23 mouse cellular contexts compared by ENCODE assay signal in genomic region chr2:129894906-129895305, GRCm38 (mm10).
DNase-seq lines count a peak whose midpoint lies in the region; ATAC-seq lines count a peak whose summit lies in the region.
"Had no signal": no experiment of that assay in that cellular context is flagged by ENCODE, and none has a peak within 500 bp of the region (broad histone marks: within the 10 kb centered on the region; RNA-seq: fewer than 3 reads in every experiment).

No protein-coding gene starts in this region.

- 0 out of 2 replicates have a peak overlapping the region, but pooled peaks have one; percentile 31 for H3K27ac ChIP-seq in forebrain, embryonic 10.5 days
- H3K27ac ChIP-seq in forebrain, embryonic 15.5 days (replicated peaks): no peak overlapping the region
- no peak overlapping the region for H3K27ac ChIP-seq in midbrain, embryonic 11.5 days (ENCODE audit: low read depth, low read length)
- H3K27ac ChIP-seq in midbrain, embryonic 13.5 days: no peak overlapping the region
- H3K27ac ChIP-seq: forebrain, embryonic 12.5 days; gastrocnemius, adult 2 months; heart, adult 2 months; heart, embryonic 10.5 days; heart, embryonic 13.5 days; hindbrain, embryonic 12.5 days; hindbrain, embryonic 15.5 days had no signal

- WGBS in forebrain, embryonic 10.5 days: 79% methylated on average over 8 of the region's 8 CpGs
- 57% methylated on average over 8 of the region's 8 CpGs for WGBS in forebrain, embryonic 15.5 days
- 79% methylated on average over 8 of the region's 8 CpGs for WGBS in midbrain, embryonic 11.5 days
- WGBS in midbrain, embryonic 13.5 days: 72% methylated on average over 8 of the region's 8 CpGs

- DNase-seq in forebrain, embryonic 10.5 days (ENCODE audit: extremely low spot score, low spot score): no peak
- DNase-seq in midbrain, embryonic 11.5 days (ENCODE audit: low spot score, missing footprints): peak; percentile 62
- DNase-seq in frontal cortex, postnatal 14 days (ENCODE audit: low spot score in 2 of 2): no peak
- DNase-seq: adrenal gland, adult 8-10 months; adrenal gland, postnatal 25 days; cerebellum, adult 18-20 months; cerebellum, adult 9-10 months; cerebellum, postnatal 14 days; gastrocnemius, adult 2 months; gastrocnemius, postnatal 14 days; heart, adult 2 months; heart, postnatal 14 days had no signal

- no peaks in the 10 kb centered on the region for H3K27me3 ChIP-seq in forebrain, embryonic 10.5 days (ENCODE audit: poor library complexity, severe bottlenecking)
- H3K27me3 ChIP-seq in forebrain, embryonic 15.5 days: no peaks in the 10 kb centered on the region
- no peaks in the 10 kb centered on the region for H3K27me3 ChIP-seq in midbrain, embryonic 11.5 days (ENCODE audit: control insufficient read depth, insufficient read depth, low read length)
- H3K27me3 ChIP-seq in midbrain, embryonic 13.5 days: no peaks in the 10 kb centered on the region
- peaks cover 46% of the 10 kb centered on the region for H3K27me3 ChIP-seq in megakaryocyte, embryonic 14.5 days (replicated peaks)
- H3K27me3 ChIP-seq: forebrain, embryonic 12.5 days; heart, embryonic 13.5 days; hindbrain, embryonic 12.5 days; hindbrain, embryonic 15.5 days had no signal

- peaks cover 6% of the 10 kb centered on the region for H3K4me1 ChIP-seq in forebrain, embryonic 10.5 days
- H3K4me1 ChIP-seq in forebrain, embryonic 15.5 days: peaks cover 3% of the 10 kb centered on the region; the same call in 1 of the 2 replicates
- H3K4me1 ChIP-seq in midbrain, embryonic 11.5 days (ENCODE audit: control insufficient read depth, insufficient read depth, low read length): no peaks in the 10 kb centered on the region
- no peaks in the 10 kb centered on the region for H3K4me1 ChIP-seq in midbrain, embryonic 13.5 days (replicated peaks)
- H3K4me1 ChIP-seq in megakaryocyte, embryonic 14.5 days: peaks cover 21% of the 10 kb centered on the region
- H3K4me1 ChIP-seq: forebrain, embryonic 12.5 days; heart, embryonic 10.5 days had no signal

- H3K9ac ChIP-seq in forebrain, embryonic 15.5 days (replicated peaks): no peak overlapping the region
- no peak overlapping the region for H3K9ac ChIP-seq in midbrain, embryonic 11.5 days (ENCODE audit: low read length)
- H3K9ac ChIP-seq in midbrain, embryonic 13.5 days (replicated peaks): no peak overlapping the region
- H3K9ac ChIP-seq: forebrain, embryonic 12.5 days; heart, embryonic 13.5 days; hindbrain, embryonic 12.5 days; hindbrain, embryonic 15.5 days had no signal

- no peak for ATAC-seq in forebrain, embryonic 15.5 days (replicated peaks)
- ATAC-seq in midbrain, embryonic 11.5 days (ENCODE audit: low FRiP score): no peak
- no peak for ATAC-seq in midbrain, embryonic 13.5 days
- ATAC-seq in erythroid progenitor cell, adult 5-6 weeks (replicated peaks; ENCODE audit: low FRiP score, poor library complexity, severe bottlenecking): no peak
- ATAC-seq: activated CD4-positive, CD25-positive, alpha-beta regulatory T cell, adult 4 months; forebrain, embryonic 16.5 days had no signal

- no peak overlapping the region for H3K4me3 ChIP-seq in forebrain, embryonic 10.5 days
- H3K4me3 ChIP-seq in forebrain, embryonic 15.5 days: no peak overlapping the region
- H3K4me3 ChIP-seq in midbrain, embryonic 11.5 days (ENCODE audit: low read depth, low read length): no peak overlapping the region
- no peak overlapping the region for H3K4me3 ChIP-seq in midbrain, embryonic 13.5 days (replicated peaks)
- peak overlapping the region; percentile 14 for H3K4me3 ChIP-seq in megakaryocyte, embryonic 14.5 days (replicated peaks)
- H3K4me3 ChIP-seq: forebrain, embryonic 12.5 days; gastrocnemius, adult 2 months; heart, adult 2 months; heart, embryonic 10.5 days; heart, embryonic 13.5 days; hindbrain, embryonic 12.5 days; hindbrain, embryonic 15.5 days had no signal

- no peak overlapping the region for H3K4me2 ChIP-seq in forebrain, embryonic 15.5 days (replicated peaks)
- no peak overlapping the region for H3K4me2 ChIP-seq in midbrain, embryonic 11.5 days
- no peak overlapping the region for H3K4me2 ChIP-seq in midbrain, embryonic 13.5 days (replicated peaks)
- H3K4me2 ChIP-seq: forebrain, embryonic 12.5 days; heart, embryonic 13.5 days; hindbrain, embryonic 12.5 days; hindbrain, embryonic 15.5 days had no signal

- no peaks in the 10 kb centered on the region for H3K36me3 ChIP-seq in forebrain, embryonic 10.5 days (replicated peaks)
- H3K36me3 ChIP-seq in forebrain, embryonic 15.5 days: no peaks in the 10 kb centered on the region
- no peaks in the 10 kb centered on the region for H3K36me3 ChIP-seq in midbrain, embryonic 11.5 days (ENCODE audit: control insufficient read depth, insufficient read depth, low read length)
- H3K36me3 ChIP-seq in midbrain, embryonic 13.5 days: no peaks in the 10 kb centered on the region
- H3K36me3 ChIP-seq in megakaryocyte, embryonic 14.5 days (replicated peaks; ENCODE audit: low read length): no peaks in the 10 kb centered on the region
- H3K36me3 ChIP-seq: forebrain, embryonic 12.5 days; heart, embryonic 10.5 days; heart, embryonic 13.5 days; hindbrain, embryonic 12.5 days; hindbrain, embryonic 15.5 days had no signal

- peaks cover 4% of the 10 kb centered on the region; the same call in 1 of the 2 replicates for H3K9me3 ChIP-seq in forebrain, embryonic 10.5 days
- H3K9me3 ChIP-seq in forebrain, embryonic 15.5 days: no peaks in the 10 kb centered on the region
- H3K9me3 ChIP-seq in midbrain, embryonic 11.5 days (ENCODE audit: control insufficient read depth, low read length): no peaks in the 10 kb centered on the region
- H3K9me3 ChIP-seq in midbrain, embryonic 13.5 days: no peaks in the 10 kb centered on the region
- peaks cover 4% of the 10 kb centered on the region for H3K9me3 ChIP-seq in megakaryocyte, embryonic 14.5 days
- H3K9me3 ChIP-seq: hindbrain, embryonic 12.5 days; hindbrain, embryonic 15.5 days had no signal
